Mouse (Mus musculus) right cerebral cortex, postnatal 10 days (tissue): ENCODE results near the gene Olfr485.
"Not testable (repeated sequence)": the region's sequence is repeated elsewhere in the genome, so short reads cannot be mapped to it uniquely, and the experiment has no call there.

Experiments
- DNase-seq, 2 experiments: peaks; one replicate each; pipeline ENCODE4 v3.0.0; 2021; ENCODE audit warnings: low spot score in 2 of 2

Gene Olfr485

GRCm38 (mm10) chr7:108159771-108160170 is at the start of gene Olfr485:
Gene Olfr485, minus strand, starts transcription at chr7:108159871.
- no peak for DNase-seq

- DNase-seq: no peak
Observed at GRCm38 (mm10) chr7:108196938-108197337, 37.3 kb upstream of the Olfr485 start.

- DNase-seq: not testable (repeated sequence)
Observed at GRCm38 (mm10) chr7:108196337-108196736, 36.7 kb upstream of the Olfr485 start.

- not testable (repeated sequence) for DNase-seq
Observed at GRCm38 (mm10) chr7:108192714-108193113, 33.0 kb upstream of the Olfr485 start.

GRCm38 (mm10) chr7:108191196-108191595 is 31.5 kb upstream of the Olfr485 start:
- DNase-seq: not testable (repeated sequence)

GRCm38 (mm10) chr7:108185237-108185636 is 25.6 kb upstream of the Olfr485 start:
- not testable (repeated sequence) for DNase-seq

- DNase-seq: not testable (repeated sequence)
Observed at GRCm38 (mm10) chr7:108184401-108184800, 24.7 kb upstream of the Olfr485 start.

GRCm38 (mm10) chr7:108172642-108173041 is 13.0 kb upstream of the Olfr485 start, which contains the start of gene Olfr486:
Gene Olfr486, minus strand, starts transcription at chr7:108172742.
- not testable (repeated sequence) for DNase-seq

GRCm38 (mm10) chr7:108127349-108127748 is 32.3 kb downstream of the Olfr485 start, which contains the start of gene Olfr484:
Gene Olfr484, minus strand, starts transcription at chr7:108127449.
- DNase-seq: no peak

GRCm38 (mm10) chr7:108121416-108121815 is 38.3 kb downstream of the Olfr485 start:
- DNase-seq: no peak

- no peak for DNase-seq
Observed at GRCm38 (mm10) chr7:108120681-108121080, 39.0 kb downstream of the Olfr485 start.
